Mouse (Mus musculus): Measurements from ENCODE around the gene Slc28a1.

The Slc28a1 gene

DNA sequence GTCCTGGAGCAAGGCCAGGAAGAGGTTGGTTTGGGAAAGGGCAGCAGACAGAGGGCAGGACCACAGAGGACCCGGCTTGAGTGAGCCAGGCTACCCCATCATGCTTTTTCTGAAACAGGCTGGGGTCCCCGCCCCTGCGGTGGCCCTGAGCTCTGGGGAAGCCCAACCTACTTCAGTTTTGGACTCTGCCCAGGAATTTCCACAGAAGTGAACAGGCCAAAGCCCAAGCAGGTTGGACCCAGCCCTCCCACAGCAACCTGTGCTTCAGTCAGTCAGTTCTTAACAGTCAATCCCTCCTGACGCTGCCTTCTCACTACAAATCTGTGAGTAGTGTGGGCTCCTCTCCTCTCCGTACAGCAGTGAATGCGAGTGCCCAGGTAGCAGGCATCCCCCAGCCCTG is at the start of gene Slc28a1:
Gene Slc28a1 (plus strand): TSS at position 245 of the 400 bp plus-strand sequence.
- no peak for DNase-seq (ENCODE audit: low read depth, low spot score)

DNA sequence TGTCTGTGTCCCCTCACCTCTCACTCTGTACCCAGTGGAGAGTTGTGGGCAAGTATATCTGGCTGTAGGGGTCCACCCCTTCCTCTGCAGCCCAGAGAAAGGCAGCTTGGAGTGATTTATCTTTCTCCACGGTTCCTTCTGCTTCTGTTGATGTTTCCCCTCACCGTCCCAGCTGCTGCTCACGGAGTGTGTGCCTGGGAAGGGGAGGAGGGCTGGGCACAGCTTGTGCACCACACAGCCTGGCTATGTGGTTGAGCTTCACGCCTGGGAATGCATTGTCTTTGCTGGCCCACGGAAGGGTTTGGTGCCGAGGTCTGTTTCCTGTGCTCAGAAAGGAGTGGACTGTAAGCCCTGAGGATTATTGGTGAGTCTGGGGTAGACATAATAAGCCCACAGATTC is 47.9 kb upstream of the Slc28a1 start:
- DNase-seq (ENCODE audit: low read depth, low spot score) = no peak

DNA sequence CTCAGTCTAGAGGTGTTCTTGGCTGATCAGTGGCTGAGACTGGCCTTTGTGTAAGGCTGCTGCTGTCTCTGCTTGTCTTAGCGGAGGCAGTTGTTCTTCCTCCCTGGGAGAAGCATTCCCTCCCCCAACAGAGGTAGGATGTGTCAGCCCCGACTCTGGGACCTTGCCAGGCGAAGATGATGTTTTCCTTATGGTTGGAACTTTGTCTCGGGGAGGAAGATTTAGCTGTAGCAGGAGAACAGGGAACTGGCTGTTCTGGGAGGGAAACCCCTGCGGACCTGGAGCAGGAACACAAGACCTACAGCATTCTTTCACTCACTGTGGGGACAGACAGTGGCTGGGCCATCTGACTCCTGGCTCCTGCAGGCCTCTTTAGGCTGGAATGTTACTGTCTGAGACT is 42.1 kb upstream of the Slc28a1 start:
- DNase-seq (ENCODE audit: low read depth, low spot score) = no peak

DNA sequence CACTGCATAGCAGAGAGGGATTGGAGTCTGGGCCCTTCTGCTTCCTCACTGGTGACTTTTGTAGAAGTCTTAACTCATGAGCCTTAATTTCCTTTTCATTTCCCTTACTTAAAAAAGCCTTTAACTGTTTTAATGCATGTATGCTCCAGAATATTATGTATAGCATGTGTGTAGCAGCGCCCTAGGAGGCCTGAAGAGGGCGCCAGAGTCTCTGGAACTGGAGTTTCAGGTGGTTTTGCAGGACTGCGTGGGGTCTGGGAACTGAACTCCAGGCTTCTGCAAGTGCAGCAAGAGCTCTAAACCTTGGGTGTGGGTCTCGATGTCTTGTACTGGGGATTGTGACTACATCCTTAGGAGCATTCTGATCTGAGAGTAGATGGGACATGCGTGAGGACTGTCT is 41.3 kb upstream of the Slc28a1 start:
- DNase-seq (ENCODE audit: low read depth, low spot score) = no peak

DNA sequence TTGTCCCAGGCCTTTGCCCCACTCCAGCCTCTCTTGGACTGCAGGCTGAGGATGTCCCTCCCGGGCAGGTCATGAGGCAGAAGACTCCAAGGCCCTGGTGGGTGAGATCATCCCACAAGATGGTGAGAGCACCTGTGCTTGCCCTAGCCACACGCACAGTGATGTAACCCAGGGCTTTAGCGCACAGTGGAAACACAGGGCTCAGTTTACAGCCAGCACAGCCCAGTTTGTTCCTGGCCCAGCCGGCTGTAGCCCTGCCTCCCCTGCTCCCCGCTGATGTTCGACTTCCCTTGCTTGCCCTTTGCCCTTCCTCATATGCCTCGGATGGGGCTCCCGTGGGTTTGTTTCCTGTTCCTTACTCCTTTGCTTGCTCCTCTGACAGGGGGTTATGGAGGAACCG is 40.1 kb upstream of the Slc28a1 start:
- no peak for DNase-seq (ENCODE audit: low read depth, low spot score)

DNA sequence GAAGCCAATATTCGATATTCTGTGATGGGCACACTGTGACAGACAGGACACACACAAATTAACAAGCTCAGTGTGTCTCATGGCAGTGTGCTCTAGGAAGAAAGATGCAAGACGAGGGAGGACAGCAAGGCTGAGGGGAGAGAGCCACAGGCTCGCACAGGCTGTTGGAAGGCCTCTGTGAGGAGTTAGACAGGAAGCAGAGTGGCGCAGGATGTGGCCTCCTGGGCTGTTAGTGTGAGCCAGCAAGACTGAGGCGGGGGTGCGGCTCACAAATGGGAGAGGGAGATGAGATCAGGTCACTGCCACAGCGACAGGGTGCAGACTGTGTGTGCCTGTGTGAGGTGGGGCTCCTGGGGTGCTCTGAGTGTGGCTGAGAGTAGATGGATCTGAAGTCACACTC is 39.3 kb upstream of the Slc28a1 start:
- no peak for DNase-seq (ENCODE audit: low read depth, low spot score)

DNA sequence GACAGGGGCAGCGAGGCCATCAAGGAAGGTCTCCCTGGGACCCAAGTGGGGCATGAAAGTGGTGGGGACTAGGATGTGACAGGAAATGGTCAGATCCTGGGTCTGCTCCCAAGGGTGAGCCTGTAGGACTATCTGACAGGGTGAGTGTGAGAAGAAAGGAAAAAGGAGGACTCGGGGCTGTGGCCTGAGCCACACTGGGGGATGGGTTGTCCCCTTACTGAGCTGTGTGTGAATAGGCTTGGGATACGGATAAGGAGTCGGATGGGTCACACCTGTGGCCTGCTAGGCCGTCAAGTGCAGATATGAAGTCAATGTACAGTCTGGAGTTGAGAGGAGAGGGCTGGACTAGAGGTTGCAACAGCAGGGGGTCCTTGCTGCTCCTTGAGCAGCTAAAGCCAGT is 38.9 kb upstream of the Slc28a1 start:
- no peak for DNase-seq (ENCODE audit: low read depth, low spot score)

DNA sequence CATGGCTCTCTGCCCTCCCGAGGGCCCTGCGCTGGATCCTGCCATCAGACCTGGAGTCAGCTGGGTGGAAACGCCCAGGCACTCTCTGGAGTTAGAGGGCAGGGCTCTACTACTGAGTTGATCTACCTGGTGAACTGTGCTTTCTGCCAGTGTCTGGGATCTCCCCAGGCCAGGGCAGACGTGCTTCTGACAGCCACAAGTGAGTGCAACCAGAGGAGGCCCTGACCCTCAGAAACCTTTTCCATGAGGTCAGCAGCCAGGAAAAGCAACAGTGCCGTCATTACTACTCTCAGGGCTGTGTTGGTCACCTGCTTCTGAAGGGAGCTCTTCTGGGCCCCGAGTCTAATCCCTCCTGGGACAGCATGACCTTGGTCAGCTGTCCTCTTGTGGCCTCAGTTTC is 37.6 kb upstream of the Slc28a1 start:
- no peak for DNase-seq (ENCODE audit: low read depth, low spot score)

DNA sequence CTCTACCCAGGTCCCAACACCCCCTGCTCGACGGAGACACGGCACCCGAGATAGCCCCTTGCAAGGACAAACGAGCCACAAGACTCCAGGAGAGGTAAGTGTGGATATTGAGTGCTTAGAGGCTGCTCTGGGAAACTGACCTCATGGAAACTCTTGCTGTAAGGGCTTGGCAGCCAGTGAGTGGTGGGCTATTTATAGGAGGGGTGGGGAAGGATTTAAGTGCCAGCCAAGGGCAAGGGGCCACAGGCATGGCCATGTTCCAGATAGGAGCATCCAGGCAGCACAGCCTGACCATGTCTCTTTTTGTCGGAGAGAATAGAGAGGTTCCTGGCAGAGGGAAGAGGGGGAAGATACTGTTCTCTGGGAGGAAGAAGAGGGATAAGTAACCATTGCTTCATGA is 35.9 kb upstream of the Slc28a1 start:
- no peak for DNase-seq (ENCODE audit: low read depth, low spot score)

DNA sequence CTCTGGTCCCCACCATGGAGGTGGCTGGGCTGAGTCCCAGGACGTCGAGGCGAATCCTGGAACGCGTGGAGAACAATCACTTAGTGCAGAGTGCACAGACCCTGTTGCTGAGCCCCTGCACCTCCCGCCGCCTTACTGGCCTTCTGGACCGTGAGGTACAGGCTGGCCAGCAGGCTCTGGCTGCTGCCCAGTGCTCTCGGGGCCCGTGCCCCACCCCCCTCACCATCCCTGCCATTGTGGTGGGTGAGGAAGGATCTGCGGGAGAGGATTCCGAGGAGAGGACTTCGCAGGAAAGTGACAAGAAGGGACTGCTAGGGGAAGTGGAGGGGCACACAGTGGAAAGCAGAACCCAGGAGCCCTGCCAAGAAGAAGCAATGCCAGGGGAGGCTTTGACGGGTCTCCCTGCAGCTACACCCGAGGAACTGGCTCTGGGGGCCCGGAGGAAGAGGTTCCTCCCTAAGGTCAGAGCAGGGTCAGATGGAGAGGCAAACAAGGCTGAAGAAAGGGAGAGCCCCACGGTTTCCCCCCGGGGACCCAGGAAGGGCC is 21.1 kb upstream of the Slc28a1 start:
- no peak for DNase-seq (ENCODE audit: low read depth, low spot score)

DNA sequence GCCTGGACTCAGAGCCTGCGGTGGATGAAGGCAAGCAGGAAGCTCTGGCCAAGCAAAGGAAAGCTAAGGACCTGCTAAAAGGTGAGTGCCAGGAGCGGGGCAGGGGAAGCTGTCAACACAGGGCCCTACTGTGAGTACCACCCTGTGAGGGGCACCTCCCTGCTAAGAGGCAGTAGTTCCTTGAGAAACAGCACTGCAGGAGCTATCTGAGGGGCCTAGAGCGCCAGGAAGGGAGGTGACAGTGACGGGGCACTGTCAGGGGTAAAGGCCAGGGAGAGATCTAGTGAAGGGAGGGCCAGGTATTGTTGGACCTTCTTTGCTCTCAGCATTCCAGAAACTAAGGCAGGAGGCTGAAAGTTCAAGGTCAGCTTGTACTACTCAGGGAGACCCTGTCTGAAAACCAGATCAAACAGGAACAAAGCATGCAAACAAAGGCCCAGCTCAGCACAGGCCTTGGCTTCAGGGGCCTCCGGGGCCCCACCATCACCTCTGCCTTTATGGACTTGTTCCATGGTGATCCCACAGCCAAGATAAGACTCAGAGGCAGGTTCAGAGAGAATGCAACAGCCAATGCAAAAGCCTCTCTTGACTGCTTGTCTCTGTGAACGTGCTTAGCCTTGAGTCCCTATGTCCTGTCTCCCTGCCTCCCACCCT is 20.4 kb upstream of the Slc28a1 start:
- no peak for DNase-seq (ENCODE audit: low read depth, low spot score)

DNA sequence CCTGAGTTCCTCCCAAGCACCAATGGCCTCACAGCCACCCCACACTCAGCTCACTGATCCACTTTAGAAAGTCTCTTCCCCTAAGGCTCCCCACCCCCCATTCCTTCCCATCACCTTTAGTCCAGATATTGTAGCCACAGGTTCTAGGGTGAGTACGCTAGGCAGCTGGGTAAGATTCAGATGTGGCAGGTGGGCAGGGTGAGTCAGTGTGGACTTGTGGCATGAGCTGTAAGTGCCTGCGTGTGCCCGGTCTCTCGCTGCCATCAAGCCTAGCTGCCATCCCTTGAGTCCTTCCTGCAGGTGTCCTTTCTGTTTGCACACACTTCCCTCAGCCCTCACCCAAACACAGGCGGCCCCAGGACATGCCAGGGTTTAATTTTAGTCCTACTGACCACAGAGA is 14.3 kb upstream of the Slc28a1 start:
- DNase-seq (ENCODE audit: low read depth, low spot score) = no peak

DNA sequence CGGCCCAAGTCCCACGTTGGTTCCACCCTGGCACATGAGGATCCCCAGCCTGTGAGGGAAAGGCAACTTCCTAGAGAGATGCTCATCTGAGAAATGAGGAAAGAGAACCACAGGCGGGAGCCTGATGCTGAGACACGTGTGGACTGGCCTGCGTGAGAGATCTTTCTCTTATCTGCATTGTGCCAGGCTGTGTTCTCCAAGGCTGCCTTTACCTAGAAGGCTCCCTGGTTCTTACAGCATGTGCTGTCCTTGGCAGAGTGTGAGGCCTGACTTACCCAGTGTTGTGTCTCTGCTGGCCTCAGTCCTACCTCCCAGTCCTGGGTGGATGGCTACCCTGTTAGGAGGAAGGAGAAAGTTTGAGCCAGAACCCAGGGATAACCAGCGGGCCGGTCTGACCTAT is 11.7 kb upstream of the Slc28a1 start:
- DNase-seq (ENCODE audit: low read depth, low spot score) = no peak

DNA sequence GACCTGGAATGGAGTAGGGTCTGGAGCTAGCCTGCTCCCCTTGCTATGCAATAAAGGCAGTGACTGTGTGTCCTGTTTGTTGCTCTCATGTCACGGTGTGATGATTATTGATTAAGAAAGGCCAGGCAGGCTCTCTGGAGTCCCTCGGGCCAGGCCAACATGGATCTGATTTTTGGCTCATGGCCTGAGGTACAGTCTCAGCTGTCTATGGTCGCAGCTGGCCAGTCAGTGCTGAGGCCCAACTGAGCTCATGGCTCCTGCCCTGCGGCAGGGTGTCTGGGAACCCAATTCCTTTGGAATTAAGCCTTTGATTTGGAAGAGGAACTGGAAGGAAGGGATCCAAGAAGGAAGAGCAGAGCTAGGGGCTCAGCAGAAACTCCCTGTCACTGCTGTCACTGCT is 9.1 kb upstream of the Slc28a1 start:
- DNase-seq (ENCODE audit: low read depth, low spot score) = no peak

DNA sequence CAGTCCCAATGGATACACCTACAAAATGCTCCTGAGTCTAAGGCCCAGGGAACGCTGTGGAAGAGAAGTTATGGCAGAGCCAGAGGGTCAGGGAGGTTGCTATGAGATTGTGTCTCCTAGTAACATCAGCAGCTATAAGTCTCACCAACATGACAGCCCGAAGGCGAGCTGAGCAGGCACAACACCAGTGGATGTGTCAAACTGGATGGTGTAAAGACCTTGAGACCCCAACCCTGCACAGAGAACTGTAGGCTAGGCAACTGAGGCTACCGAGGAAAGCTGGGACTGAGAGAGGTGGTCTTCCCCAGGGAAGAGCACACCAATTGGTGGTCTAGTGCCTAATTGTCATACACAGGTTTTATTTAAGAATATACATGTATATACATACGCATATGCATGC is 6.4 kb upstream of the Slc28a1 start:
- no peak for DNase-seq (ENCODE audit: low read depth, low spot score)

DNA sequence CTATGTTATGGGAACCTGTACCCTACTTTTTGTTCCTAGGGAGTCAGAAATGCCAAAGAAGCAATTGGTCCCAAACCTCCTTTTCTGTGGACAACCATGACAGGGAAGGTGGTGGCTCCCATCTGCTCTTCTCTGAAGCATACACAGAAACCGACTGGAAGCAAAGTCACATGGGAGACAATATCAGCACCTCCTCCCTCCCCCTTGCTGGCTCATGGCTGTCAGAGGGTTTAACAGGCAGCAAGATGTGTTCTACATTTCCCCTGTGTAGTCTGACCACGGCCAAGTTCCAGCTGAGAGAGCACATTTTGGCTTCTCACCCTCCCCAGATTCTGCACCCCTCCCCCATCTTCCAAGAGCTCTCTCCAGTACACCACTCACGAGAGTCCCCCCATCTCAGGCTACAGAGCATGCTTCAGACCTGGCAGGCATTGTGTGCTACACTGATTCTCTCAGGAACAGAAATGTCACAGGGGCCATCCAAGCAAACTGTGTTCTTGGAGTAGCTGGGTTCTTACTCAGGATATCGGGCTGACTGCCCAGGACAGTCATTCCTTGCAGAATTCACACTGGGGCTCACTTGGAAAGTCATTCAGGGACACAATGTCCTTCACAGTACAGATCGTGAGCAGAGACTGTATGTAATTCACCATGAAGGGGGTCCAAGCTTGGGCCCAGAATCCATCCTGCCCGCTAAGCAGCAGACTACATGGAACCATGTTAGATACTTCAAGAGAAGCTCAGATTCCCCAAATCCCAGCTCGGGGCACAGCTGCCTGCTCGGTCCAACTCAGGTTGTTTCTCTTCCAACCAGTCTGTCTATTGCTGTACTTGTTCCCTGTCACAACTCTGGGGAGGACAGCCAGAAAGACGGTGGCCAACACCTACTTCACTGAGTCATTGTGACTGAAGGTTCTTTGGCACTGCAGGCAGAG is 4.6 kb upstream of the Slc28a1 start:
- no peak for DNase-seq (ENCODE audit: low read depth, low spot score)

DNA sequence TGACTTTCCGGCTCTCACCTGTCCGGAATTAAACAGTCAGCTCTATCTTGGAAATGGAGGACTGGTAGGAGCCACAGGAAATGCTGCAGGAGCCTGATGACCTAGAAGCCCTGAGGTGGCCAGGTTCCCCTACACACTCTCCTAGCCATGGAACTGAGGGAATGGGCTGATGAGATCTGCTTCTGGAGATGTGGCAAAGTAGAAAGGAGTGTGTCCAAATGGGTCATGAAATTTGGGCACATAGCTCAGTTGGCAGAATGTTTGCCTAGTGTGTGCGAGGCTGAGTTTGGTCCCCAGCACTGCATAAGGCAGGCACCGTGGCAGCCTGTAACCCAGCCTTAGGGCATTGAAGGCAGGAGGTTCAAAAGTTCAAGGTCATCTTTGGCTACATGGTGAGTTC is 3.8 kb upstream of the Slc28a1 start:
- no peak for DNase-seq (ENCODE audit: low read depth, low spot score)

DNA sequence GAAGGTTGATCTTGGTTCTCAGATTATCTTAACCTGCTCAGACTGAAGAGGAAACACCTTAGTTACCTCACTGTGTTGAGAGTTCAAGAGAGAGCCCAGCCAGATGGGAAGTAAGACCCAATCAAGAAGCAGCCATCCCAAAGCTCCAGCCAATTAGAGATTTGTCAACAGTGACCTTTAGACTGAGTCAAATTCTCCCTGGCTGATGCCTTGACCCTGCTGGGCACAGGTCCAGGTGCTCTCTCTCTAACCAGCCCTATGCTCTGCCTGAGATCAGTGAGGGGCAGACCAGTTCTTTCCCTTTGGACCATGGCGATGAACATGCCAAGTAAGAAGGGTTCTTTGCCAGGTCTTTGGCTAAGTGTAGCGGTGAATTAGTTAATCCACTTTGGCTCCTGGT is 2.9 kb upstream of the Slc28a1 start:
- no peak for DNase-seq (ENCODE audit: low read depth, low spot score)

DNA sequence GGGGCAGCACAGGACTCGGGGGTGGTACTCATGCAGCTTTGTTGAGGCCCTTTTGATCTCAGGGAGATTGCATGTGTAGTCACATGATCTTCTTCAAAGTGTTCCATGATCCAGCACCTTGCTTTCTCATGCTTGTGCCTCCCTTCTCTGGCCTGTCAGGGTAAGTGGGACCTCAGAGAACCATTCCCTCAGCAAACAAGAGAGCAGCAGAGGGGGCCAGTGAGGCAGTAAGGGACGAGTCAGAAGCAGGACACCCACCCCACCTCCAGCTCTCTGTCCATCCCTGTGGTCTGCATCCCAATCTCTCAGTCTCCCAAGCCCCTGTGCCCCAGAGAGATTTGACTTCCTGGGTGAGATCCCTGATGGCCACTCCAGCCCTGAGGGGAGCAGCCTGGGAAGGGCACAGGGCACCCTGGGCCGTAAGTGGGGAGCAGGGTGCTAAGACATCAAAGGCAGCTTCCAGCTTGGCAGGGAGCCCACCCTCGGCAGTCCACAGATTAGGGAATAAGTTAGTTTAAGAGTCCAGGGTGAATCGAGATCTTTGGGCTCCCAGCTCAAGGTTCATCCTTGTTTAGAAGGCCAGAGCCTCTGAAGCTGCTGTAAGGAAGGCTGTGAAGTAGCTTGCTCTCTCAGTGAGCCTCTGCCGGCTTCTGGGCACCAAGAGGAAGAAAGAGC is 1.8 kb upstream of the Slc28a1 start:
- DNase-seq (ENCODE audit: low read depth, low spot score) = no peak

DNA sequence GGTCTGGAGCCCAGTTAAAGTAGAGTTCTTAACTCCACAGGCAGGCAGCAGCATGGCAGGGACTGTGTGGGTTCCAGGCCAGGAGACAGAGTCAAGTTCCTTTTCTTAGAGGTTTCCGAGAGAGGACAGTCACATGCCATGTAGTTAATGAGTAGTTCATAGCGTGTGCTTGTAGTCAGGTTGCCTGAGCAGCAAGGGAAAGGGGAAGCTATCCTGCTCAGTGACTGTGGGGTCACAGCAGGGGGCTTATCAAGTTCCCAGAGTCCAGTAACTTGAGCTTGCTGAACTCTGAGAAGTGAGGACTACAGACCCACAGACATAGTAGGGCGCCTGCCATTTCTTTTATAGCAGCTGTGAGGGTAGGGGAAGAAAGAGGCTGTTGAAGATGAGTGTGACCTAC is 6.5 kb downstream of the Slc28a1 start:
- no peak for DNase-seq (ENCODE audit: low read depth, low spot score)

DNA sequence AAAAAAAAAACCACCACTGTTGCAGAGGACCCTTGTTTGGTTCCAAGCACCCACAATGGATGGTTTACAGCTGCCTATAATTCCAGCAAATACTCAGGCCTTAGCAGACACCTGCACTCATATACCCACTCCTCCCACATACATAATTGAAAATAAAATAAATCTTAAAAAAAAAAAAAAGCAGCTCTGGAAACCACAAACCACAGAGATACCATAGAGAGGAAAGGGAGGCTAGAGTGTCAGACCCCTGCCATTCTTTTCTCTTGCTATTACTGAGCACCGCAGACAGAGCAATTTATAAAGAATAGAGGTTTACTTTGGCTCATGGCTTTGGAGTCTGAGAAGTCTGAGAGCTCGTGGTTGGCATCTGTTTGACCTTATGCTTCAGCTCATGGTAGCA is 8.2 kb downstream of the Slc28a1 start:
- DNase-seq (ENCODE audit: low read depth, low spot score) = no peak

DNA sequence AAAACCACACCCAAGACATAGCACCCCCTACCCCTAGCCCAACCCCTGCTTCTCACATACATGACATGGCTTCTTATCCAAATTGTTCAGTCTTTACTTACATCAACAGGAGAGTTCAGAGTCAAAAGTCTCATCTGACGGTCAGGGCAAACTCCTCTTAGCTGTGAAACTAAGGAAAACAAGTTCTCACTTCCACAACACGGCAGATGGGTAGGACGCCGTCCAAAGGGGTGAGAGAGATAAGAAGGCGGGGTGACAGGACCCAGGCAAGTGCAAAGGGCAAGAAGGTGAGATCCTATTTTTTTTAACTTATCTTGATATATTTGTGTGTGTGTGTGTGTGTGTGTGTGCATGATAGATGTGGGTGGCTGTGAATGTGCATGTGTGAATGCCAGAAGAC is 9.0 kb downstream of the Slc28a1 start:
- no peak for DNase-seq (ENCODE audit: low read depth, low spot score)

Data from WW6 (cell line).